Mouse (Mus musculus) midbrain, embryonic 16.5 days (tissue): ENCODE measurements around the gene Sorl1. TPM values are rescaled to one million over a fixed set of nuclear protein-coding genes. Genes with fewer than 3 reads are reported as not detected.
A peak's percentile ranks its signal among the peaks of the same experiment; 100 is the strongest.

Experiments used
- ATAC-seq: fragments of 200-750 bp; cut with Nextera tagmentation; 2 replicates; pipeline ENCODE4 v1.8.0; 2017; ENCODE audit warnings: moderate TSS enrichment
- H3K27ac ChIP-seq: fragments of 300-500 bp; sonication (generic); 2 replicates; pipeline ENCODE4 v1.5.1; 2014; ENCODE audit warnings: mild to moderate bottlenecking, low read length, mixed read lengths
- H3K27me3 ChIP-seq: fragments of 300-500 bp; sonication (generic); 2 replicates; pipeline ENCODE4 v1.6.1; 2014; ENCODE audit warnings: low read depth, low read length, mixed read lengths; ENCODE audit not compliant: control insufficient read depth, insufficient read depth
- H3K36me3 ChIP-seq: fragments of 300-500 bp; sonication (generic); 2 replicates; pipeline ENCODE4 v1.6.1; 2014; ENCODE audit warnings: mild to moderate bottlenecking, low read length, moderate library complexity, mixed read lengths; ENCODE audit not compliant: control insufficient read depth, insufficient read depth
- H3K4me1 ChIP-seq: fragments of 300-500 bp; sonication (generic); 2 replicates; pipeline ENCODE4 v1.6.1; 2014; ENCODE audit warnings: mild to moderate bottlenecking, low read length, mixed read lengths; ENCODE audit not compliant: control insufficient read depth, insufficient read depth
- H3K4me2 ChIP-seq: fragments of 300-500 bp; sonication (generic); 2 replicates; pipeline ENCODE4 v1.6.1; 2014; ENCODE audit warnings: mild to moderate bottlenecking, low read length, mixed read lengths
- H3K4me3 ChIP-seq: fragments of 300-500 bp; sonication (generic); 2 replicates; pipeline ENCODE4 v1.5.1; 2014; ENCODE audit warnings: low read depth, mild to moderate bottlenecking, low read length, moderate library complexity, mixed read lengths
- H3K9ac ChIP-seq: fragments of 300-500 bp; sonication (generic); 2 replicates; pipeline ENCODE4 v1.6.1; 2014; ENCODE audit warnings: low read depth, low read length, mixed read lengths
- H3K9me3 ChIP-seq: fragments of 300-500 bp; sonication (generic); replicated peaks from 2 replicates; pipeline ENCODE4 v1.6.1; 2014; ENCODE audit warnings: mild to moderate bottlenecking, low read length, mixed read lengths; ENCODE audit not compliant: control insufficient read depth, poor library complexity, severe bottlenecking
- WGBS: fragments of 180-500 bp; shearing (Covaris S2); extraction: QIAGEN DNeasy Blood & Tissue Kit; methylation state at CpG from one replicate; pipeline ENCODE4 v1.1.7; 2014; 5-methylcytosine and 5-hydroxymethylcytosine counted together
- polyA plus RNA-seq: library from polyadenylated mRNA; unstranded; fragments of >200 nt; fragmentation: Nextera tagmentation; extraction: Ambion mirVana; gene quantifications from 2 replicates; pipeline ENCODE4 v1.2.1, GENCODE M21; 2015

The Sorl1 gene
- polyA plus RNA-seq, 1 experiment from 2014 or later, result 6.8 TPM

DNA sequence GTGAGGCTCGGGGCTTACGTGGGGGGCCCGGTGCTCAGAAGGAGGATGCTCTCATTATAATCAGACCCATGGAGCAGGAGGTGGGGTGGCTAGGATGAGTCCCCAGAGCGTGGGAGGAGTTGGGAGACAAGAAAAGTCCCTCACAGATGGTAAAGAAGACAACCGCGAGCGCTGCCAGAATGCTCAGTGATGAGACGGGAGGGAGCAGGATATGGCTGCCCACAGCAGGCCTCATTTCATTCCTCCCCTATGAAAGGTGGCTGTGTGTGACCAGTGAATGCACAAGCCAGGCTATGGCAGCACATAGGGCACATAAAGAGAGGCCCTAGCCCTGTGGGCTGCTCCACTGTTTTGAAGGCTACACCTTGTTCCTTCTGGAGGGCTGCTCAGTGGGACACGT is 142.1 kb downstream of the Sorl1 start:
- Histone ChIP-seq H3K9me3 (no peaks in the 10 kb centered on the region), H3K27me3 (no peaks in the 10 kb centered on the region), H3K36me3 (peaks cover 8% of the 10 kb centered on the region), H3K27ac (no peak overlapping the region), H3K4me1 (no peaks in the 10 kb centered on the region), H3K4me3 (no peak overlapping the region), H3K9ac (no peak overlapping the region), H3K4me2 (no peak overlapping the region)
- no peak for ATAC-seq
- 78% methylated on average over 9 of the region's 9 CpGs for WGBS

DNA sequence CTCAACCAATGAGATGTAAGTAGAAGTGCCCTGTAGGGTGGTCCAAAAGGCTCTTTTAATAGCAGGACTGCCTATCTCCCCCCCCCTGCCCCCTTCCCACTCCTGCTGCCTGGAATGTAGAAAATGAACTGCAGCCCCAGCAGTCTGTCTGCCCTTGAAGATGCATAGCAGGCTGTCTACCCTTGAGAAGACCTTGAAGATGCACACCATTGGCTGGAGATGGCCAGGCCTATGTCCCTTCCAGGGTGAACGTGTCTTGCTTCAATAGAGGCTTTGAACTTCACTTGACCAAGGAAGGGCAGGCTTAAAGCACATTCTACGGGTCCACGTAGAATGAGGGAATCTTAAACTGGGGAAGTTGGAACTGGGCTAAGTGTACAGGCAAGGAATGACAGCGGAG is 142.8 kb downstream of the Sorl1 start:
- 80% methylated on average over 4 of the region's 4 CpGs for WGBS
- H3K4me3 ChIP-seq, result no peak overlapping the region
- no peak overlapping the region for H3K27ac ChIP-seq
- no peaks in the 10 kb centered on the region for H3K9me3 ChIP-seq
- H3K27me3 ChIP-seq, result no peaks in the 10 kb centered on the region
- no peak overlapping the region for H3K9ac ChIP-seq
- no peak for ATAC-seq
- no peak overlapping the region for H3K4me2 ChIP-seq
- peaks cover 8% of the 10 kb centered on the region for H3K36me3 ChIP-seq
- no peaks in the 10 kb centered on the region for H3K4me1 ChIP-seq

DNA sequence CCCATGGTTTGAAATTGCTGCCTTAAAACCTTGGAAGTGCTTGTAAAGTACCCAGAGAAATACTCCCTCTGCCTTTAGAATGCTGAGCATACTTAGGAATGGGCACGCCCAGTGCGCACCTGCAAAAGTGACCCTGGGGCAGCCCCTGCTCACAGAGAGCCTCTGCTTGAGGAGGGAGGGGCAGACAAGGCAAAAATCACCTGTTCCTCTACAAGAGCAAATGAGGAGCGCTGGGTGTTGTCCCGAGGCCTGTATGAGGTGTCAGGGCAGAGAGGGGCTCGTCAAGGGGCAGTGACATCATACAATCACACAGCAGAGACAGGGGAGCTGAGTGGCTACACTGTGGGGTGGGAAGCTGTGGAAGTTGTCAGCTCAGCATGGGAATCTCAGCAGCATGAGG is 143.3 kb downstream of the Sorl1 start:
- ATAC-seq, result no peak
- no peaks in the 10 kb centered on the region for H3K4me1 ChIP-seq
- 94% methylated on average over 5 of the region's 5 CpGs for WGBS
- peaks cover 8% of the 10 kb centered on the region for H3K36me3 ChIP-seq
- H3K4me2 ChIP-seq, result no peak overlapping the region
- no peak overlapping the region for H3K27ac ChIP-seq
- no peak overlapping the region for H3K4me3 ChIP-seq
- no peak overlapping the region for H3K9ac ChIP-seq
- H3K27me3 ChIP-seq, result no peaks in the 10 kb centered on the region
- no peaks in the 10 kb centered on the region for H3K9me3 ChIP-seq

DNA sequence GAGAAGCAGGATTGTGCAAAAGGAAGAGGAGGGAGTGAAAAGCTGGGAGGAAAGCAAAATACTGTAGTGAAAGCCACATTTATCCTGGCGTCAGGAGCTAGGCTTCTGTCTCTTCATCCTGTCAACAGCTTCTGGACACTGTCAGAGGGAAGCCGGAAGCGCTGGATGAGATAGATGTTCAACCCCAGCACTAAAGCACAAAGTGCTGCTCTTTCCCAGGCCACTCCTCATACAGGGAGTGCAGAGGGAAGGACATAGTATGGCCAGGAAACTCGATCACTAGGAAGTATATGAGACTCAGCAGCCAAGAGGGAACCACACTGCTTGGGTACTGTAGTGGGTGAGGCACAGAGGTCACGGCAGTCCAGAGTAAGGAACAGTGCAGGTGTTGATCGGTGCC is 145.7 kb downstream of the Sorl1 start:
- 91% methylated on average over 6 of the region's 6 CpGs for WGBS
- Histone ChIP-seq H3K4me1 (no peaks in the 10 kb centered on the region), H3K4me2 (no peak overlapping the region), H3K4me3 (no peak overlapping the region), H3K36me3 (peaks cover 8% of the 10 kb centered on the region), H3K27me3 (no peaks in the 10 kb centered on the region), H3K9me3 (no peaks in the 10 kb centered on the region), H3K27ac (no peak overlapping the region), H3K9ac (no peak overlapping the region)
- no peak for ATAC-seq

DNA sequence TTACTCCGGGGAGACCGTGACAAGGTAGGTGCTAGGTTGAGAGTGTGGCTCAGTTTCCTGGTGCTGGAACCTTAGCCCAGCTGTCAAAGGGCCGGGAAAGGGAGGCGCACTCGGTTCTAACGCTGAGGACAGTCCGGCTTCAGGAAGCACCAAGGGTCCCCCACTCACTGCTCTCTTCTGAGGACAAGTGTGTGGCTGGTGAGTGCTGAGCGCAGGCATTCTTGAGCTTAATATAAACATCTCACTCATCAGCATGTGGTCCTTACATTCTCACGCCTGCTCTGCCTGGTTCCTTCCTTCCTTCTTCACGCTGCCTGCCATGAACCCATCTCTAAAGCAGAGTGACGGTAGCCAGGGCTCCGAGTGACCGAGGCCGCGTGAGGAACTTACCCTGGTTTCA is 148.1 kb downstream of the Sorl1 start:
- Histone ChIP-seq H3K27me3 (no peaks in the 10 kb centered on the region), H3K9ac (no peak overlapping the region), H3K36me3 (peaks cover 8% of the 10 kb centered on the region), H3K4me2 (no peak overlapping the region), H3K9me3 (no peaks in the 10 kb centered on the region), H3K4me3 (no peak overlapping the region), H3K27ac (no peak overlapping the region), H3K4me1 (no peaks in the 10 kb centered on the region)
- ATAC-seq, result no peak
- WGBS, result 92% methylated on average over 15 of the region's 15 CpGs

DNA sequence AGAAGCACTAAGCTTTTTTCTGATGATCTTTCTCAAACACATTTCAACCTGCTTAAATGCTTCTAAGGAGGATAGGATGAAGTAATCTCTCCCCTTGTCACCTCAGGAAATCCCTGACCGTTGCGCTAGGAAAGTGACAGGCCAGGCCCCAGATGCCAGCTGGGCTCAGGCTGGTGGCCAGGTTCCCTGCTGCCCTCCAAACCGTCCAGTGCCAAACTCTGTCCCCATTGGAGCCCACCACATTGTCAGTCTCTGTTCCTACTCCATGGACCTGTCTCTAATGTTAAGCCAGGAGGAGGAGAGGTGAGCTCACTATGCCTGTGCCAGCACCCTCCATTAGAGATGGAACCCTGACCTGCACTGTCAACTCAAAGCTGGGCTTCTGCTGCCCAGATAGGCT is 149.4 kb downstream of the Sorl1 start:
- Histone ChIP-seq H3K4me2 (no peak overlapping the region), H3K4me1 (no peaks in the 10 kb centered on the region), H3K27ac (no peak overlapping the region), H3K9me3 (no peaks in the 10 kb centered on the region), H3K36me3 (peaks cover 8% of the 10 kb centered on the region), H3K27me3 (no peaks in the 10 kb centered on the region), H3K4me3 (no peak overlapping the region), H3K9ac (no peak overlapping the region)
- WGBS, result 56% methylated on average over 3 of the region's 3 CpGs
- peak; percentile 51; the same call in 1 of the 2 replicates for ATAC-seq

DNA sequence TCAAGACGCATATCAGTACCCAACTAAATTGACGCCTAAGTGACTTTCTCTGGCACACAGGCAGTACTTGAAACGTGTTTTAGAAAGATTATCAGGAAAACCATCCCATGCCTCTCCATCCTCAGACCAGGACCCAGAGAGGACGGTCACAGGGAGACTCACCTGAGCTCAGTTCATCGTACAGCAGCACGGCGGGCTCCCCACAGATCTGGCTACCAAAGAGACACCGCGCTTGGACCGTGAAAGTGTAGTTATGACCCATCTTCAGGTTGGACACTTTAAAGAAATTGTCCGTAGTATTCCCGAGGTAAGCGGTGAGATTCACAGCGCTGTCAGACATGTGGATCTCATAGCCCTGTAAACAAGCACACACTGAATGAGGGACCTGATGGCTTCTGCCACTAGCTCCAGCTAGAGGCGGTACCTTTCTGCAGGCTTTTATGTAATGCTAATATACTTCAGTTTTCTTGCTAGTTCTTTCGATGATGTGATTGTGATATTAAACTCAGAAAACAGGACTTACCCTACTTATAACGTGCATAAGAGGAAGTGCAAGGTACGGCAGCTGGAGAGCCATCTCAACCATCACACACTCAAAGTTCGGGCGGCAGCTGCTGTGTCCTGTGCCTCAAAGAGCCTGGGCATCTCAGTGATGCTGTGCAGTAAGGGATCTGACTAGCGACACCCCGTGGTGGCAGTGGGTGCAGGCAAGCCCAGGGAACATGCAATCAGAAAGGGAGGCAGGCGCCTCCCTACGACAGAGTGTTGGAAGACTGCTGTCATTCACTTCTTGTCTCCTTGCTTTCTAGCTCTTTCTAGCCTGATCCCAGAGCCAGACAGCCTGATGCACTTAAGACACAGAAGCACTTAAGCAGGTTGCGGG is 150.1 kb downstream of the Sorl1 start:
- 67% methylated on average over 25 of the region's 25 CpGs for WGBS
- Histone ChIP-seq H3K4me3 (no peak overlapping the region), H3K9ac (no peak overlapping the region), H3K27me3 (no peaks in the 10 kb centered on the region), H3K4me2 (no peak overlapping the region), H3K4me1 (no peaks in the 10 kb centered on the region), H3K27ac (no peak overlapping the region), H3K36me3 (peaks cover 8% of the 10 kb centered on the region), H3K9me3 (no peaks in the 10 kb centered on the region)
- ATAC-seq, result peak; percentile 92

DNA sequence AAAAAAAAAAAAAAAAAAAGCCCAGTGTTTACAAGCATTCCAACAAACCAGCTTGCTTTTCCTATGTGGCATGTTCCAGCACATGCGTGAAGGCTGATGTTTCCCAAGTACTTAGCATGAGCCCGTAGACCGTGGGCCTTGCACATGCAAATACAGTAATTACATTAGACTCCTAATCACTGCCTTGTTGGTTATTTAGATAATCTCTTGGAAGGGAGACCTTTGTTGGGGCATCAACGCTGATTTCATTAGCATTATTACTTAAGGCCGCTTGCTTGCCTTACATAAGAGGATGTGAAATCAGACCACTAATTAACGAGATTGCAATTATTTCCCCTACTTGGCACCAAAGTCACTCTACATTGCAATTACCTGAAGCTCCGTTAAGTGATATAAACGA is 154.1 kb downstream of the Sorl1 start:
- WGBS, result 78% methylated on average over 8 of the region's 8 CpGs
- Histone ChIP-seq H3K4me3 (no peak overlapping the region), H3K4me2 (no peak overlapping the region), H3K4me1 (no peaks in the 10 kb centered on the region), H3K27ac (no peak overlapping the region), H3K9ac (no peak overlapping the region), H3K27me3 (no peaks in the 10 kb centered on the region), H3K9me3 (no peaks in the 10 kb centered on the region), H3K36me3 (peaks cover 4% of the 10 kb centered on the region; the same call in 1 of the 2 replicates)
- ATAC-seq, result no peak

DNA sequence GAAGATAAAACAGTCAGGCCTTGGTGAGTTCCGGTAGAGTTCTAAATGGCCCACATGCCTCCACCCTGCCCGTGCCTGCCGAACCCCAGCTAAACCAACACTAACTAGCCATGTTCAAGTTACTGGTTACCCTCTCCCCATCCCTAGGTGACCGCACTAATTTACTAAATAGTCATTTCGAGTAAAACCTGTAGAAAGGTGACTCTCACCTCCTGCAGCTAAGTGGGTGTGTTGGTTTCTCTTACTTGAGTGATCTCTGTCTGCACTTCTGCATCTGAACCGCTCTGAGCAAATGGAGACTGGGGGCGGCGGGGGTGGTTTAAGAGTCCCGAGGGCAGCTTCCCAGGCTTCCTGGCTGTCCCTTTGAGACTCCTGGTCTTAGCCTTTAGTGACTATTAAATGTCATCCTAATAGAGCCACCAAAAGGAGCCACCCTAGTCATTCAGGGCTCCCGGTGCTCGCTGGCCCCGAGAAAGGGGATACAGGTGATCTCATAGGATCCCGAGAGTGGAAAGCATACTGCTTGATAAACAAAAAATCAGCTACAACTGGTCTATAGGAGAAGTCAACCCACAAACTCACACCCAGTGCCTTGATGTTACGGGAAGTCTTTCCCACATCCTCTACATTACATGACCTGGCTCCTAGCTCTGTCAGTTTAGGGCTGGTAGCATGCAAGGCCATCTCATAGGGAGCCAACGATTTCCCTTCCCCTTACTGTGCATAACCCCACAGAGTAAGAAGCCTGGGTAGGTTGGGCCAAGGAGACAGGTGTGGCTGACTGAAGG is 155.2 kb downstream of the Sorl1 start:
- WGBS, result 96% methylated on average over 15 of the region's 15 CpGs
- no peak for ATAC-seq
- no peaks in the 10 kb centered on the region for H3K4me1 ChIP-seq
- H3K36me3 ChIP-seq, result peaks cover 4% of the 10 kb centered on the region; the same call in 1 of the 2 replicates
- H3K4me2 ChIP-seq, result no peak overlapping the region
- H3K4me3 ChIP-seq, result no peak overlapping the region
- no peaks in the 10 kb centered on the region for H3K9me3 ChIP-seq
- no peaks in the 10 kb centered on the region for H3K27me3 ChIP-seq
- H3K9ac ChIP-seq, result no peak overlapping the region
- H3K27ac ChIP-seq, result no peak overlapping the region
